Mouse (Mus musculus): ENCODE measurements around the gene Ftsj3. TPM values are rescaled to one million over a fixed set of nuclear protein-coding genes. Genes with fewer than 3 reads are reported as not detected.

The Ftsj3 gene
- polyA plus RNA-seq, 1 experiment from 2014 or later, result 52.7 TPM

Other genes with a start within 250 kb of the Ftsj3 start
- 0.24 and 0.26 TPM in 2 replicates for gene Kcnh6, start 248.0 kb downstream of the Ftsj3 start, polyA plus RNA-seq (2015; fragmentation: Nextera tagmentation; extraction: Ambion mirVana)
- 57.7 and 61.5 TPM in 2 replicates for gene Dcaf7, start 219.2 kb downstream of the Ftsj3 start, polyA plus RNA-seq (2015; fragmentation: Nextera tagmentation; extraction: Ambion mirVana)
- gene Taco1, start 190.0 kb downstream of the Ftsj3 start, polyA plus RNA-seq (2015; fragmentation: Nextera tagmentation; extraction: Ambion mirVana), result 8.3 and 10.1 TPM in 2 replicates
- gene Map3k3, start 171.5 kb downstream of the Ftsj3 start, polyA plus RNA-seq (2015; fragmentation: Nextera tagmentation; extraction: Ambion mirVana), result 21.6 and 27.2 TPM in 2 replicates
- 0.84 TPM in 1 of 2 replicates, not detected in the other for gene Gm10840, start 95.2 kb downstream of the Ftsj3 start, polyA plus RNA-seq (2015; fragmentation: Nextera tagmentation; extraction: Ambion mirVana)
- 202 and 221 TPM in 2 replicates for gene Limd2, start 95.2 kb downstream of the Ftsj3 start, polyA plus RNA-seq (2015; fragmentation: Nextera tagmentation; extraction: Ambion mirVana)
- 23.2 and 24.4 TPM in 2 replicates for gene Strada, start 53.9 kb downstream of the Ftsj3 start, polyA plus RNA-seq (2015; fragmentation: Nextera tagmentation; extraction: Ambion mirVana)
- gene Ccdc47, start 39.7 kb downstream of the Ftsj3 start, polyA plus RNA-seq (2015; fragmentation: Nextera tagmentation; extraction: Ambion mirVana), result 83.6 and 89.9 TPM in 2 replicates
- 68.9 and 74.0 TPM in 2 replicates for gene Ddx42, start 39.2 kb downstream of the Ftsj3 start, polyA plus RNA-seq (2015; fragmentation: Nextera tagmentation; extraction: Ambion mirVana)
- 276 and 309 TPM in 2 replicates for gene Psmc5, start 75 bp upstream of the Ftsj3 start, polyA plus RNA-seq (2015; fragmentation: Nextera tagmentation; extraction: Ambion mirVana)
- gene Smarcd2, start 16.9 kb upstream of the Ftsj3 start, polyA plus RNA-seq (2015; fragmentation: Nextera tagmentation; extraction: Ambion mirVana), result 90.6 and 110 TPM in 2 replicates
- gene Tcam1, start 20.6 kb upstream of the Ftsj3 start, polyA plus RNA-seq (2015; fragmentation: Nextera tagmentation; extraction: Ambion mirVana), result 0.41 and 0.53 TPM in 2 replicates
- gene Gh, start 45.8 kb upstream of the Ftsj3 start, polyA plus RNA-seq (2015; fragmentation: Nextera tagmentation; extraction: Ambion mirVana), result not detected in 2 replicates
- 2.9 and 3.7 TPM in 2 replicates for gene Cd79b, start 58.7 kb upstream of the Ftsj3 start, polyA plus RNA-seq (2015; fragmentation: Nextera tagmentation; extraction: Ambion mirVana)
- 0.46 and 1.8 TPM in 2 replicates for gene Scn4a, start 97.2 kb upstream of the Ftsj3 start, polyA plus RNA-seq (2015; fragmentation: Nextera tagmentation; extraction: Ambion mirVana)
- gene Prr29, start 109.4 kb upstream of the Ftsj3 start, polyA plus RNA-seq (2015; fragmentation: Nextera tagmentation; extraction: Ambion mirVana), result 0.38 and 0.70 TPM in 2 replicates
- 39.1 and 46.1 TPM in 2 replicates for gene Icam2, start 132.0 kb upstream of the Ftsj3 start, polyA plus RNA-seq (2015; fragmentation: Nextera tagmentation; extraction: Ambion mirVana)
- gene Ern1, start 231.8 kb upstream of the Ftsj3 start, polyA plus RNA-seq (2015; fragmentation: Nextera tagmentation; extraction: Ambion mirVana), result 5.9 and 6.6 TPM in 2 replicates

All from limb, embryonic 15.5 days (tissue).